Mouse (Mus musculus) brain, embryonic 14.5 days (tissue): Measurements from ENCODE around the gene Rpap1. TPM values are rescaled to one million over a fixed set of nuclear protein-coding genes. Genes with fewer than 3 reads are reported as not detected.
A peak's percentile ranks its signal among the peaks of the same experiment; 100 is the strongest.

Experiments
- DNase-seq: peaks from one replicate; pipeline ENCODE4 v3.0.0-alpha.2; 2011; ENCODE audit warnings: low read depth
- CTCF ChIP-seq: fragments of 200-500 bp; IDR thresholded peaks from 2 replicates; pipeline ENCODE4 v1.5.1; 2012; ENCODE audit warnings: inconsistent platforms, mild to moderate bottlenecking, moderate library complexity, borderline replicate concordance; ENCODE audit not compliant: insufficient read depth, insufficient read length; ENCODE audit errors: extremely low read depth
- POLR2A ChIP-seq: fragments of 200-500 bp; IDR thresholded peaks from 2 replicates; pipeline ENCODE4 v1.6.1; 2012; ENCODE audit warnings: mild to moderate bottlenecking, inconsistent platforms, borderline replicate concordance; ENCODE audit not compliant: poor library complexity, insufficient read depth, insufficient read length, severe bottlenecking; ENCODE audit errors: extremely low read depth
- polyA plus RNA-seq: library from polyadenylated mRNA; depleted of rRNA; stranded (reverse); fragments of >200 nt; gene quantifications from 2 replicates; pipeline ENCODE4 v1.2.3, GENCODE M21; 2012; rRNA removed

Rpap1 gene
- polyA plus RNA-seq: 24.7 and 25.8 TPM in 2 replicates

DNA sequence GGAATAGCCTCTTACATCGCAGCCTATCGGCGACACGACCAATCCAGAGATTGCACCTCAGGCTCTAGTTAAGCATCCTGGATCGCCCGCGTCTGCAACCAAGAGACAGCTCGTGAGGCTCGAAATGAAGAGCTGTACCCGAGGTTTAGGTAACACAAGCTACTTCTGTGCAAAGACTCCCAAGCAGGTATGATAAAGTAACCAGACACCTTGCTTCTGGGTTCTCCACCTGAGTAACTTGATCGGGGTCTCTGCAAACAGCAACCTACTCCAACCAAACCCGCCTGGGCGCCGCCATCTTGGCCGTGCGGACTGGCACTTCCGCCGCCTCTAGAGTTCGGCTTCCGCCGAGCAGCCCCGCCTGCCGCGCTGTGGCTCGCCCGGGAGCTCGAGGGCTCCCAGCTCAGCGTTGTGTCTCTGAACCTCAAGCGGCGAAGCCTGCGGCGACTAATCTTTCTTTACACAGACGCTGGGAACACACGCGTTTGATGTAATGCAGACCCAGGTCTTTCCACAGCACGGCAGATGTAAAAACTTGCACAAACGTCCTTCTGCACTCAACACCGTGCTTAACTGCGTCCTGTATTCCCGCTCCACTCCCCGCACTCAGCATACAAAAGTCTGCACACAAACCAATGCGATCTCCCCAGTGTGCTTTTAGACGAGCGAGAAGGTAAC lies at the start of gene Rpap1:
Rpap1 (minus strand) TSS at position 332 of the 678 bp plus-strand sequence.
- TF ChIP-seq POLR2A: peak; percentile 92
- no peak for TF ChIP-seq CTCF

DNA sequence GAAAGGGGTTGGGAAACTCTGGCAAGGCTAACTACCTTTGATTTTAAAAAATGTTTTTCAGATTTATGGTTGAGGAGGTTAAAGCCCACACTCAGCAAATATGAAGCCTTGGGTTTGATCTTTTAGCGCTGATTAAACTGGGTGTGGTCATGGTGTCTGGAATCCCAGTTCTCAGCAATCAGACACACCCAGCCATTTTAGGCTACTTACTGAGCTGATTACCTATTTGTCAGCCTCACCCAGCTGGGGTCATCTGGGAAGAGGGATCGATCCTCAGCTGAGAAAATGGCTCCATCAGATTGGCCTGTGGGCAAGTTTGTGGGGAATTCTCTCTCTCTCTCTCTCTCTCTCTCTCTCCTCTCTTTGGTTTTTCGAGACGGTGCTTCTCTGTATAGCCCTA lies 46.9 kb upstream of the Rpap1 start:
- no peak for DNase-seq
- TF ChIP-seq CTCF: no peak
- TF ChIP-seq POLR2A: no peak

More for the DNA sequence above, at the start of gene Rpap1:
- DNase-seq: peak; percentile 94

DNA sequence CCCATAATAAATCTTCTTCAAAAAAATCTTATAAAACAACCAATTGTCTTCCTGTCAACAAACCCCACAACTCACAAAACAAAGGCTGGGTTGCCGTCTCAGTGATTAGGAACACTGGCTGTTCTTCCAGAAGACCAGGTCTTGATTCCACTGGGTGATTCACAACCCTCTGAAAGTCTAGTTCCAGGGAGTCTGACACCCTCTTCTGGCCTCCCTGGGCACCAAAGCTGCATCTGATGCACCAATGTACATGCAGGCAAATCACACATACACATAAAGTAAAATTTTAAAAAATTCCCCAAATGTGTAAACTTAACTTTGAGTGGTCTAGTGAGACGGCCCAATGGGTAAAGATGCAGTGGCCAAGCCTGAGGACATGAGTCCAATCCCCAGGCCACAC lies 43.2 kb upstream of the Rpap1 start:
- TF ChIP-seq CTCF (no peak), POLR2A (no peak)
- no peak for DNase-seq

DNA sequence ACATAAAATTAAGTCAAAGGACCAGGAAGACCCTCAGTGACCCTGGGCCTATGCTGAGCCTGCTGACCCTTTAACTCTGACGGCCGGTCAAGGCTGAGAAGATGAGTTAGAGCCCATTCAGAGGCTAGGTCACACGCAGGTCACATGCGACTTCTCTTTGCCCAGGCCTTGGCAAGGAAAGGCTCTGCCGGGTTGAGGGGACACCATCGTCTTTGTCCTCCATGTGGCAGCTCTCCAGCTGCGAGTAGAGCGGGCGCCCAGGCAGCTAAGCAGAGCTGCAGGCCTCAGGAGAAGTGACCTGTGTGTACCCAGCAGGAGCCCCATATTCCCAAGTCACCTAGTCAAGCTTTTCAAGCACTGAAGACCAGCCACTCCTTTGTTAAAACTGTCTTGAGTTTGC lies 33.8 kb upstream of the Rpap1 start:
- no peak for DNase-seq
- TF ChIP-seq CTCF: no peak

DNA sequence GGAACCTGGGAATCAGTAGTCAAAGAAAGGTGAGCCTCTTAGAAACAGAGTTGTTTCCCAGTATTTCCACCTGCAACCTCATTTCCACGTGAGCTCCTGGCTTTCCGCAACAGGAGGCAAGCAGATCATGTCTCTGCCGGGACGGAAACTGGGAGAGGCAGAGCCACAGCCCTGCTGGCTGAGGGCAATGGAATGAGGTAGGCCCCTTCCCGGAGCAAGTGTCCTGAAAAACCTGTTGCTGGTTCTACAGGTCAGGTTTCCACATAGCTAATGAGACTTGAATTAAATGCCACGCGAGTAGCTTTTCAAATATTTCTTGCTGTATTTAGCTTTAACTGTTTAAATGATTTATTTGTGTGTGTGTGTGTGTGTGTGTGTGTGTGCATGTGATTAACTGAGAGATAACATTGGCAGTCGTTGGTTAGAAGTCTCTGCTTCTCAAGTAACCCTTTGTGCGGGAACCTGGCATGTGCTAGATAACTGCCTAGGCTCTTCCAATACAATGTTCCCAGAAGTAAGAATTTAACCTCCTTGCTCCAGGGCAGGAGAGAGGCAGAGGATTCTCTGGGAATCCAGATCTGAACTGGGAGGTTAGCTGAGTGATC lies 31.4 kb upstream of the Rpap1 start:
- TF ChIP-seq CTCF (no peak), POLR2A (no peak)

DNA sequence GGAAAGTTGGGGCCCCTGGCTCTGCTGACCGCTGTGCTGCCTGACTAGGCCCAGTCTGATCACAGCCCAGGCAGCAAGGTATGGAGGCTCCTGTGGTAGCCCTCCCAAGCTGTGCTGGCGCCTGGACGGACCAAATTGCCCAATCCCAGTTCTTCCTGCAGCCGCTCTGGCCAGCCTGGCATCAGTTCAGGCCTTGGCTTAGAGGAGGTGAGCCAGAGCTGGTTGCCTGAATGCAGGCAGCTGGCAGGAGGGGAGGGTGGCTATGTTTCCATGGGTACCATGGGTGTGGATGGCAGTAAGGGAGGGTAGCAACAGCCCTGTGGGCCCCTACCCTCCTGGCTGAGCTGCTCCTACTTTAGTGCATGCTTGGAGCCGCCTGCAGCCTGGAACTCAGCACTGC lies 29.7 kb upstream of the Rpap1 start:
- no peak for TF ChIP-seq CTCF
- TF ChIP-seq POLR2A: no peak
- DNase-seq: peak; percentile 89

More for the DNA sequence above, 31.4 kb upstream of the Rpap1 start:
- no peak for DNase-seq

DNA sequence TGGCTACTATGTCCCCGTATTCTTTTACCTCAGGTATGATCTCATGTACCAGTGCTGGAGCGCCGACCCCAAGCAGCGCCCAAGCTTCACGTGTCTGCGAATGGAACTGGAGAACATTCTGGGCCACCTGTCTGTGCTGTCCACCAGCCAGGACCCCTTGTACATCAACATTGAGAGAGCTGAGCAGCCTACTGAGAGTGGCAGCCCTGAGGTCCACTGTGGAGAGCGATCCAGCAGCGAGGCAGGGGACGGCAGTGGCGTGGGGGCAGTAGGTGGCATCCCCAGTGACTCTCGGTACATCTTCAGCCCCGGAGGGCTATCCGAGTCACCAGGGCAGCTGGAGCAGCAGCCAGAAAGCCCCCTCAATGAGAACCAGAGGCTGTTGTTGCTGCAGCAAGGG lies 29.3 kb upstream of the Rpap1 start:
- TF ChIP-seq CTCF (no peak), POLR2A (no peak)
- DNase-seq: no peak

DNA sequence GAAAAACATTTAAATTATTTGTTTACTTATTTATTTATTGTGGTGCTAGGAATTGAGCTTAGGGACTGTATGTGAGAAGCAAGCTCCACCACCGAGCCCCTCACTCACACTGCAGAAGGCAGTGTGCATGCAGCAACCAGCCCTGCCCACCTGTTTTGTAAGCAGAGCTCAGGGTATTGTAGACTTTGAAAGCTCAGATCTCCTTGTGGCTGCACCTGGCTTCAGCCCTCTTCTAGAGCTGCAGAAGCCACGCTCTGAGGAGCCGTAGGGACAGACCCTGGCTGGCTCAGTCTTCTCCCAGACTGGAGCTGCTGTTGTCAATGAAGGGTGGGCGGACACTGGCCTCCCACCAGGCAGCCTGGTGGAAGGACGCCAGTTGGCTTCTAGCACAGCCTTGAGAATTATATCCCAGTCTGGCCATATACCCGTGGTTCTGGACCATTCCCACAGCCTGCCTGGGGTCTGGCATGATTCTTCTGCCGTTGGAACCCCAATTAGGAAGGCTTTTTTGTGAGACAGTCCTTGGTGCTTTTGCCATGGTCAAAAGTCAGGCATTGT lies 27.1 kb upstream of the Rpap1 start:
- no peak for TF ChIP-seq POLR2A
- no peak for TF ChIP-seq CTCF
- DNase-seq: peak; percentile 82

DNA sequence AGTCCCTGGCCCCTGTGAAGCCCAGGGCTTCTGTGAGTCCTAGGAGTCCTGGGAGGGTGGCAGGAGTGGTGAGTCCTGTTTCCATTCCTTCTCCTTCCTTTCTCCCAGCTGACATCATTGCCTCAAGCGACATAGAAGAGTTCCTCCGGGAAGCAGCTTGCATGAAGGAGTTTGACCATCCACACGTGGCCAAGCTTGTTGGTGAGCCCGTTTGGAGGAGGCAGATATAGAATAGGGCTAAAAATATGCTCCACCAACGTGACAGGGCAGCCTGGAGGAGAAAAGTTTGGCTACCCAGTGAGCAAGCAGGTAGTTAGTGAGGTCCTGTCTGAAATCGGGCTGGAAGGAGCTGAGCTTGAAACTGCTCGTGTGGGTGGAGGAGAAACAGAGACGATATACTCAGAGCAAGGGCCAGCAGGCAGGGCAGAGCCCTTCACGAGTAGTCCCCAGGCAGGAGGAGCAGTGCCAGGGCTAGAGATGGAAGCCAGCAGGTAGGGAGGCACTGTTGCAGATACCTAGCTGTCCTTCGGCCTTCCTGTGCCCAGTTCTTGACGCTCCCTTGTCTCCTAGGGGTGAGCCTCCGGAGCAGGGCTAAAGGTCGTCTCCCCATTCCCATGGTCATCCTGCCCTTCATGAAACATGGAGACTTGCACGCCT lies 24.3 kb upstream of the Rpap1 start:
- no peak for DNase-seq
- TF ChIP-seq POLR2A: no peak
- no peak for TF ChIP-seq CTCF

DNA sequence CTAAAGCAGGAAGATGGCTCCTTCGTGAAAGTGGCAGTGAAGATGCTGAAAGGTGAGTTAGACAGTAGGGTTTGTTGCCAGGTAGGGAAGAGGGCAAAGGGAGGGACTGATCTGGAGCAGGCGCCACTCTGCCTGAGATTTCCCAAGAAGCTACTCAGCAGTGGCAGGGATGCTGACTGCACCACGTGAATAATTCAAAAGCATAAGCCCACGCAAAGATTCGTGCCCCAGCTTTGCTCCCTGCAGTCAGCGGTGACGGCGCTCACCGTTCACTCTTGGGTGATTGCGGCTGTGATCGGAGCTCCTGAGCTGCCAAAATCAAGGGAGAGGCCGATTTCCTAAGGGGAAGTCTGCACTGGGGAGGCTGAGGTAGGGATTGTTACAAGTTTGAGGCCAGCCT lies 23.6 kb upstream of the Rpap1 start:
- DNase-seq: no peak

DNA sequence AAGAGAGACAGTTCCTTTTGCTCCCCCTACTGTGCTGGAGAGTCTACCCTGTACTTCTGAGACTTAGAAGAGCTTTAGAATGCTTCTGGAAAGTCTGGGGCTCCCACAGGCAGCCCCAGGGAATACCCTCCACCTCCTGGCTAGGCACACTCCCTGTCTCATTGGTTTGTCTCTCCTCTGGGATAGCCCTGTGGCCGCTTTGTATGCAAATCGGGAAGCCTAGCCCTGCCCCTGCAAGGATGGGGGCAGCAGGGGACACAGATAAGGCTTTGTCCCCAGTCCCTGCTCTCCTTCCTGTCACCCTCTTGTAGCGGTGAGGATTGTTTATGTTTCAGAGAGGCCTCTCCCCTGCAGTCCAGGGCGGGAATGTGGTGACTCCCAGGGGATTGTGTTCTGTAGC lies 21.5 kb upstream of the Rpap1 start:
- TF ChIP-seq CTCF (no peak), POLR2A (no peak)
- DNase-seq: no peak

More for the DNA sequence above, 23.6 kb upstream of the Rpap1 start:
- no peak for TF ChIP-seq CTCF
- no peak for TF ChIP-seq POLR2A
